Mouse (Mus musculus): Measurements from ENCODE around the gene Col6a1.

Col6a1 gene

GRCm38 (mm10) chr10:76724231-76724736 is 1.7 kb downstream of the Col6a1 start:
- DNase-seq: no peak

GRCm38 (mm10) chr10:76722751-76723450 is 3.1 kb downstream of the Col6a1 start:
- DNase-seq: no peak

GRCm38 (mm10) chr10:76721746-76722145 is 4.2 kb downstream of the Col6a1 start:
- DNase-seq: no peak

- DNase-seq: no peak
These were observed 4.8 kb downstream of the Col6a1 start for GRCm38 (mm10) chr10:76721216-76721615.

- DNase-seq: no peak
These were observed 8.3 kb downstream of the Col6a1 start for GRCm38 (mm10) chr10:76717631-76718030.

GRCm38 (mm10) chr10:76717026-76717425 is 8.9 kb downstream of the Col6a1 start:
- DNase-seq: no peak

GRCm38 (mm10) chr10:76714303-76714702 is 11.7 kb downstream of the Col6a1 start:
- no peak for DNase-seq

GRCm38 (mm10) chr10:76712500-76712899 is 13.5 kb downstream of the Col6a1 start:
- no peak for DNase-seq

GRCm38 (mm10) chr10:76711331-76711730 is 14.6 kb downstream of the Col6a1 start:
- no peak for DNase-seq

- DNase-seq: no peak
These were observed 17.5 kb downstream of the Col6a1 start for GRCm38 (mm10) chr10:76708465-76708864.

- DNase-seq: no peak
These were observed 18.4 kb downstream of the Col6a1 start for GRCm38 (mm10) chr10:76707584-76707983.

- DNase-seq: no peak
These were observed 19.0 kb downstream of the Col6a1 start for GRCm38 (mm10) chr10:76707001-76707400.

- no peak for DNase-seq
These were observed 21.6 kb downstream of the Col6a1 start for GRCm38 (mm10) chr10:76704358-76704757.

GRCm38 (mm10) chr10:76701446-76701845 is 24.5 kb downstream of the Col6a1 start:
- no peak for DNase-seq

GRCm38 (mm10) chr10:76699816-76700215 is 26.2 kb downstream of the Col6a1 start:
- DNase-seq: no peak

- DNase-seq: no peak
These were observed 30.6 kb downstream of the Col6a1 start for GRCm38 (mm10) chr10:76695283-76695885.

- DNase-seq: no peak
These were observed 31.2 kb downstream of the Col6a1 start for GRCm38 (mm10) chr10:76694765-76695164.

- no peak for DNase-seq
These were observed 32.5 kb downstream of the Col6a1 start for GRCm38 (mm10) chr10:76693446-76693845.

- no peak for DNase-seq
These were observed 40.4 kb downstream of the Col6a1 start for GRCm38 (mm10) chr10:76685451-76686017.

GRCm38 (mm10) chr10:76683977-76684376 is 42.0 kb downstream of the Col6a1 start:
- DNase-seq: no peak

- no peak for DNase-seq
These were observed 42.5 kb downstream of the Col6a1 start for GRCm38 (mm10) chr10:76683461-76683860.

- DNase-seq: no peak
These were observed 44.1 kb downstream of the Col6a1 start for GRCm38 (mm10) chr10:76681882-76682281.

- no peak for DNase-seq
These were observed 45.0 kb downstream of the Col6a1 start for GRCm38 (mm10) chr10:76680758-76681650.

All from spleen, adult 18-20 months (tissue).